9 mouse cellular contexts compared by ENCODE assay signal in genomic region chr8:8994008-8994407, GRCm38 (mm10).
DNase-seq lines count a peak whose midpoint lies in the region; ATAC-seq and TF ChIP-seq lines count a peak whose summit lies in the region.
"Had no signal": no experiment of that assay in that cellular context is flagged by ENCODE, and none has a peak within 500 bp of the region (broad histone marks: within the 10 kb centered on the region; RNA-seq: fewer than 3 reads in every experiment).

No protein-coding gene starts in this region.

- peak overlapping the region; percentile 68 for H3K27ac ChIP-seq in kidney, adult 2 months (ENCODE audit: insufficient read depth, low read depth, low read length)
- no peak overlapping the region for H3K27ac ChIP-seq in embryonic facial prominence, embryonic 13.5 days
- peak overlapping the region; percentile 62; the same call in 1 of the 2 replicates for H3K27ac ChIP-seq in hindbrain, postnatal 0 days

- H3K4me2 ChIP-seq in embryonic facial prominence, embryonic 13.5 days = peak overlapping the region; percentile 68
- peak overlapping the region; percentile 63 for H3K4me2 ChIP-seq in hindbrain, postnatal 0 days (ENCODE audit: low read depth, low read length)

- H3K4me3 ChIP-seq in kidney, adult 2 months (ENCODE audit: insufficient read depth, low read depth, low read length) = no peak overlapping the region
- no peak overlapping the region for H3K4me3 ChIP-seq in embryonic facial prominence, embryonic 13.5 days
- H3K4me3 ChIP-seq in hindbrain, postnatal 0 days (ENCODE audit: low read length) = peak overlapping the region; percentile 32; the same call in 1 of the 2 replicates
- H3K4me3 ChIP-seq: megakaryocyte, embryonic 14.5 days had no signal

- no peak for TF ChIP-seq POLR2A in kidney, adult 2 months (IDR thresholded peaks at IDR 0.05; ENCODE audit: low read depth, low read length)

- ATAC-seq in embryonic facial prominence, embryonic 13.5 days (ENCODE audit: insufficient number of reproducible peaks, insufficient read depth, low FRiP score, low TSS enrichment, low read depth) = no peak
- no peak for ATAC-seq in hindbrain, postnatal 0 days

- no peak for TF ChIP-seq CTCF in kidney, adult 2 months (conservative IDR thresholded peaks at IDR 0.05; ENCODE audit: insufficient read depth, insufficient read length, low read depth, low read length)
- TF ChIP-seq CTCF in hindbrain, postnatal 0 days (IDR thresholded peaks at IDR 0.05; ENCODE audit: low read depth) = no peak

- 31% methylated on average over 7 of the region's 7 CpGs for WGBS in kidney, adult 2 months
- 12% methylated on average over 7 of the region's 7 CpGs for WGBS in embryonic facial prominence, embryonic 13.5 days
- WGBS in hindbrain, postnatal 0 days = 9% methylated on average over 7 of the region's 7 CpGs

- H3K27me3 ChIP-seq in kidney, adult 2 months (replicated peaks; ENCODE audit: control insufficient read depth, insufficient read depth, low read length) = no peaks in the 10 kb centered on the region
- H3K27me3 ChIP-seq in embryonic facial prominence, embryonic 13.5 days = peaks cover 10% of the 10 kb centered on the region; the same call in 1 of the 2 replicates
- H3K27me3 ChIP-seq in hindbrain, postnatal 0 days (ENCODE audit: insufficient read depth, low read length) = no peaks in the 10 kb centered on the region

- H3K9ac ChIP-seq in embryonic facial prominence, embryonic 13.5 days = no peak overlapping the region
- H3K9ac ChIP-seq in hindbrain, postnatal 0 days (replicated peaks; ENCODE audit: low read length) = no peak overlapping the region

- H3K9me3 ChIP-seq in embryonic facial prominence, embryonic 13.5 days = no peaks in the 10 kb centered on the region
- H3K9me3 ChIP-seq in hindbrain, postnatal 0 days (ENCODE audit: low read length) = no peaks in the 10 kb centered on the region
- H3K9me3 ChIP-seq: megakaryocyte, embryonic 14.5 days had no signal

- H3K4me1 ChIP-seq in kidney, adult 2 months (ENCODE audit: control insufficient read depth, insufficient read depth, low read length) = peaks cover 10% of the 10 kb centered on the region; the same call in 1 of the 2 replicates
- H3K4me1 ChIP-seq in embryonic facial prominence, embryonic 13.5 days = peaks cover 37% of the 10 kb centered on the region
- H3K4me1 ChIP-seq in hindbrain, postnatal 0 days (ENCODE audit: insufficient read depth, low read length) = peaks cover 6% of the 10 kb centered on the region; the same call in 1 of the 2 replicates

- no peaks in the 10 kb centered on the region for H3K36me3 ChIP-seq in kidney, adult 2 months (ENCODE audit: control insufficient read depth, insufficient read depth, low read length)
- H3K36me3 ChIP-seq in embryonic facial prominence, embryonic 13.5 days = no peaks in the 10 kb centered on the region
- H3K36me3 ChIP-seq in hindbrain, postnatal 0 days (ENCODE audit: insufficient read depth, low read length) = no peaks in the 10 kb centered on the region

- no peak for DNase-seq in kidney, adult 2 months
- no peak for DNase-seq in kidney, postnatal 25 days
- DNase-seq in hindbrain, postnatal 0 days (ENCODE audit: low spot score) = peak; percentile 16
- DNase-seq in neural tube, embryonic 10.5 days (ENCODE audit: extremely low spot score, low spot score) = peak; percentile 35
- no peak for DNase-seq in cerebellum, postnatal 25 days
- no peak for DNase-seq in layer of hippocampus, postnatal 10 days (ENCODE audit: low spot score in 2 of 2)
- DNase-seq in cerebellum, postnatal 36 days = no peak

Comparison
In these comparisons a context has a peak if more than half of its experiments do, and no peak if none do; other contexts are left out.
1. DNase-seq: peak in hindbrain, postnatal 0 days (single experiment) and neural tube, embryonic 10.5 days (single experiment); none in kidney, adult 2 months (single experiment), kidney, postnatal 25 days (0 of 2), cerebellum, postnatal 25 days (0 of 2), layer of hippocampus, postnatal 10 days (0 of 2) and cerebellum, postnatal 36 days (0 of 2).